Mouse (Mus musculus): ENCODE measurements at regions not wholly inside any gene's neighbourhood (a gene's known extent, or its start where the extent isn't known, plus 50 kb on each side); places are given as distances from the start of the nearest gene placed in this dataset.

- ATAC-seq (replicated peaks; ENCODE audit: poor library complexity, severe bottlenecking), result 0 out of 2 replicates have a peak, but pooled peaks have one; percentile 17
Observed at GRCm38 (mm10) chr13:44607316-44608285, 121.7 kb upstream of the Jarid2 start.

- no peak for ATAC-seq (replicated peaks; ENCODE audit: poor library complexity, severe bottlenecking)
Observed at GRCm38 (mm10) chr13:44608286-44608675, 121.0 kb upstream of the Jarid2 start.

GRCm38 (mm10) chr13:44608681-44609335, 120.5 kb upstream of the Jarid2 start:
- ATAC-seq (replicated peaks; ENCODE audit: poor library complexity, severe bottlenecking), result no peak

- no peak for ATAC-seq (replicated peaks; ENCODE audit: poor library complexity, severe bottlenecking)
Observed at GRCm38 (mm10) chr13:44609606-44610005, 119.7 kb upstream of the Jarid2 start.

GRCm38 (mm10) chr13:44615696-44616095, 113.6 kb upstream of the Jarid2 start:
- ATAC-seq (replicated peaks; ENCODE audit: poor library complexity, severe bottlenecking), result no peak

- no peak for ATAC-seq (replicated peaks; ENCODE audit: poor library complexity, severe bottlenecking)
Observed at GRCm38 (mm10) chr13:44618368-44618767, 110.9 kb upstream of the Jarid2 start.

- ATAC-seq (replicated peaks; ENCODE audit: poor library complexity, severe bottlenecking), result no peak
Observed at GRCm38 (mm10) chr13:44622661-44623355, 106.5 kb upstream of the Jarid2 start.

- ATAC-seq (replicated peaks; ENCODE audit: poor library complexity, severe bottlenecking), result no peak
Observed at GRCm38 (mm10) chr13:44624716-44625115, 104.6 kb upstream of the Jarid2 start.

- no peak for ATAC-seq (replicated peaks; ENCODE audit: poor library complexity, severe bottlenecking)
Observed at GRCm38 (mm10) chr13:44625792-44626191, 103.5 kb upstream of the Jarid2 start.

GRCm38 (mm10) chr13:44626806-44627205, 102.5 kb upstream of the Jarid2 start:
- ATAC-seq (replicated peaks; ENCODE audit: poor library complexity, severe bottlenecking), result no peak

- ATAC-seq (replicated peaks; ENCODE audit: poor library complexity, severe bottlenecking), result peak; percentile 40
Observed at GRCm38 (mm10) chr13:44630061-44630460, 99.2 kb upstream of the Jarid2 start.

GRCm38 (mm10) chr13:44634616-44635015, 94.7 kb upstream of the Jarid2 start:
- no peak for ATAC-seq (replicated peaks; ENCODE audit: poor library complexity, severe bottlenecking)

GRCm38 (mm10) chr13:44635221-44636007, 93.9 kb upstream of the Jarid2 start:
- ATAC-seq (replicated peaks; ENCODE audit: poor library complexity, severe bottlenecking), result peak; percentile 62

GRCm38 (mm10) chr13:44636008-44636335, 93.3 kb upstream of the Jarid2 start:
- no peak for ATAC-seq (replicated peaks; ENCODE audit: poor library complexity, severe bottlenecking)

- ATAC-seq (replicated peaks; ENCODE audit: poor library complexity, severe bottlenecking), result no peak
Observed at GRCm38 (mm10) chr13:44642361-44642760, 86.9 kb upstream of the Jarid2 start.

GRCm38 (mm10) chr13:44650052-44650451, 79.2 kb upstream of the Jarid2 start:
- ATAC-seq (replicated peaks; ENCODE audit: poor library complexity, severe bottlenecking), result no peak

GRCm38 (mm10) chr13:44651259-44652238, 77.7 kb upstream of the Jarid2 start:
- ATAC-seq (replicated peaks; ENCODE audit: poor library complexity, severe bottlenecking), result no peak

- no peak for ATAC-seq (replicated peaks; ENCODE audit: poor library complexity, severe bottlenecking)
Observed at GRCm38 (mm10) chr13:44657905-44658414, 71.3 kb upstream of the Jarid2 start.

GRCm38 (mm10) chr13:44659861-44660260, 69.4 kb upstream of the Jarid2 start:
- peak; percentile 58 for ATAC-seq (replicated peaks; ENCODE audit: poor library complexity, severe bottlenecking)

Measured in granulocyte monocyte progenitor cell, adult 5-6 weeks (primary cell).